Mouse (Mus musculus) thymus, postnatal 10 days (tissue): ENCODE measurements at regions not wholly inside any gene's neighbourhood (a gene's known extent, or its start where the extent isn't known, plus 50 kb on each side); places are given as distances from the start of the nearest gene placed in this dataset.

Source experiments
- DNase-seq, 2 experiments: peaks; one replicate each; pipeline ENCODE4 v3.0.0; 2021; ENCODE audit warnings: low spot score in 2 of 2

- DNase-seq: no peak
Observed at GRCm38 (mm10) chr8:6813816-6814215, 1708.7 kb upstream of the Slc10a2 start.

- DNase-seq: no peak
Observed at GRCm38 (mm10) chr8:6807116-6807515, 1702.0 kb upstream of the Slc10a2 start.

- DNase-seq: no peak
Observed at GRCm38 (mm10) chr8:6803199-6803598, 1698.0 kb upstream of the Slc10a2 start.

- DNase-seq: no peak
Observed at GRCm38 (mm10) chr8:6801076-6801475, 1695.9 kb upstream of the Slc10a2 start.

- DNase-seq: no peak
Observed at GRCm38 (mm10) chr8:6789096-6789495, 1683.9 kb upstream of the Slc10a2 start.

GRCm38 (mm10) chr8:6780983-6781382 is 1675.8 kb upstream of the Slc10a2 start:
- DNase-seq: no peak

- no peak for DNase-seq
Observed at GRCm38 (mm10) chr8:6775103-6775502, 1670.0 kb upstream of the Slc10a2 start.

- no peak for DNase-seq
Observed at GRCm38 (mm10) chr8:6729571-6729970, 1624.4 kb upstream of the Slc10a2 start.

GRCm38 (mm10) chr8:6708886-6709449 is 1603.8 kb upstream of the Slc10a2 start:
- DNase-seq: no peak

GRCm38 (mm10) chr8:6688595-6688994 is 1583.4 kb upstream of the Slc10a2 start:
- DNase-seq: no peak

GRCm38 (mm10) chr8:6658860-6659259 is 1553.7 kb upstream of the Slc10a2 start:
- no peak for DNase-seq

- no peak for DNase-seq
Observed at GRCm38 (mm10) chr8:6657451-6657990, 1552.4 kb upstream of the Slc10a2 start.

GRCm38 (mm10) chr8:6652180-6652579 is 1547.0 kb upstream of the Slc10a2 start:
- no peak for DNase-seq

GRCm38 (mm10) chr8:6648083-6648482 is 1542.9 kb upstream of the Slc10a2 start:
- DNase-seq: no peak

- no peak for DNase-seq
Observed at GRCm38 (mm10) chr8:6645287-6645957, 1540.3 kb upstream of the Slc10a2 start.

- no peak for DNase-seq
Observed at GRCm38 (mm10) chr8:6644396-6644795, 1539.2 kb upstream of the Slc10a2 start.

GRCm38 (mm10) chr8:6627009-6627557 is 1521.9 kb upstream of the Slc10a2 start:
- no peak for DNase-seq

- DNase-seq: no peak
Observed at GRCm38 (mm10) chr8:6608891-6609290, 1503.7 kb upstream of the Slc10a2 start.

GRCm38 (mm10) chr8:6606854-6607535 is 1501.8 kb upstream of the Slc10a2 start:
- DNase-seq: no peak

- DNase-seq: no peak
Observed at GRCm38 (mm10) chr8:6604232-6604804, 1499.2 kb upstream of the Slc10a2 start.

GRCm38 (mm10) chr8:6590146-6590545 is 1485.0 kb upstream of the Slc10a2 start:
- no peak for DNase-seq
